Mouse (Mus musculus) embryonic facial prominence, embryonic 11.5 days (tissue): ENCODE measurements around the gene Iqsec1. TPM values are rescaled to one million over a fixed set of nuclear protein-coding genes. Genes with fewer than 3 reads are reported as not detected.

Source experiments
- ATAC-seq: fragments of 200-750 bp; cut with Nextera tagmentation; replicated peaks from 2 replicates; pipeline ENCODE4 v1.8.0; 2017; ENCODE audit warnings: low read depth; ENCODE audit not compliant: insufficient number of reproducible peaks, low FRiP score, low TSS enrichment
- DNase-seq: peaks from one replicate; pipeline ENCODE4 v3.0.0-alpha.2; 2015; ENCODE audit warnings: low spot score
- H3K27ac ChIP-seq: fragments of 300-500 bp; sonication (generic); replicated peaks from 2 replicates; pipeline ENCODE4 v1.5.1; 2014; ENCODE audit warnings: mild to moderate bottlenecking, low read depth, low read length, control low read depth
- H3K27me3 ChIP-seq: fragments of 300-500 bp; sonication (generic); 2 replicates; pipeline ENCODE4 v1.6.1; 2014; ENCODE audit warnings: mild to moderate bottlenecking, low read length, moderate library complexity, mixed read lengths; ENCODE audit not compliant: control insufficient read depth, insufficient read depth
- H3K36me3 ChIP-seq: fragments of 300-500 bp; sonication (generic); replicated peaks from 2 replicates; pipeline ENCODE4 v1.6.1; 2014; ENCODE audit warnings: low read depth, mild to moderate bottlenecking, low read length, moderate library complexity, mixed read lengths; ENCODE audit not compliant: control insufficient read depth, insufficient read depth
- H3K4me1 ChIP-seq: fragments of 300-500 bp; sonication (generic); 2 replicates; pipeline ENCODE4 v1.6.1; 2014; ENCODE audit warnings: low read length, mixed read lengths; ENCODE audit not compliant: control insufficient read depth, insufficient read depth
- H3K4me2 ChIP-seq: fragments of 300-500 bp; sonication (generic); 2 replicates; pipeline ENCODE4 v1.6.1; 2014; ENCODE audit warnings: low read depth, mild to moderate bottlenecking, control low read depth, low read length, moderate library complexity
- H3K4me3 ChIP-seq: fragments of 300-500 bp; sonication (generic); 2 replicates; pipeline ENCODE4 v1.5.1; 2014; ENCODE audit warnings: low read depth, low read length, control low read depth
- H3K9ac ChIP-seq: fragments of 300-500 bp; sonication (generic); replicated peaks from 2 replicates; pipeline ENCODE4 v1.6.1; 2014; ENCODE audit warnings: mild to moderate bottlenecking, control low read depth, low read length
- H3K9me3 ChIP-seq: fragments of 300-500 bp; sonication (generic); replicated peaks from 2 replicates; pipeline ENCODE4 v1.6.1; 2016; ENCODE audit warnings: mild to moderate bottlenecking, low read length, inconsistent platforms, mixed read lengths; ENCODE audit not compliant: control insufficient read depth
- WGBS: fragments of 180-500 bp; shearing (Covaris S2); extraction: QIAGEN DNeasy Blood & Tissue Kit; methylation state at CpG from one replicate; pipeline ENCODE4 v1.1.7; 2014; 5-methylcytosine and 5-hydroxymethylcytosine counted together
- polyA plus RNA-seq: library from polyadenylated mRNA; unstranded; fragments of >200 nt; fragmentation: Nextera tagmentation; extraction: Ambion mirVana; gene quantifications from 2 replicates; pipeline ENCODE4 v1.2.1, GENCODE M21; 2014

Iqsec1 gene
- polyA plus RNA-seq, 1 experiment from 2014 or later, result 6.1 TPM

- H3K36me3 ChIP-seq, result no peaks in the 10 kb centered on the region
- no peaks in the 10 kb centered on the region for H3K9me3 ChIP-seq
- peaks cover 3% of the 10 kb centered on the region for H3K4me1 ChIP-seq
- no peaks in the 10 kb centered on the region for H3K27me3 ChIP-seq
- 88% methylated on average over 4 of the region's 4 CpGs for WGBS
- no peak overlapping the region for H3K27ac ChIP-seq
- DNase-seq, result no peak
- H3K9ac ChIP-seq, result no peak overlapping the region
- H3K4me2 ChIP-seq, result no peak overlapping the region
- ATAC-seq, result no peak
- no peak overlapping the region for H3K4me3 ChIP-seq
These were observed 227.0 kb downstream of the Iqsec1 start for GRCm38 (mm10) chr6:90761301-90762056.

DNA sequence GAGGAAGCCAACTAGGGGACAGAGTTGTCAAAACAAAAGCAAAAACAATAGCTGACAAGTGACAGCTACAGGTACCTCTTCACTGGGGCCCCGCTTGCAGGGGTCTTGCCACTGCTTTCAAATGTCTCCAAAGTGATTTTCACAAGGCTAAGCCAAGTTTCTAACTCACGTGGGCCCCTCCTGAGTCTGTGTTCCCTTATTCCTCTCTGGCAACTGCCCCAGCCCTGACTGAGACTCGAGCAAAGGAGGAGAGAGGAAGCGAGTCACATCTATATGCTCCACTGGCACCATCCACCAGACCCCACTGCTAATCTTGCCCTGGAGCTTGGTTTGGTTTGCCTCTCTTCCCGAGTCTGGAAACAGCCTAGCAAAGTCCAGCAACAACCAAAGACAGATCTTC lies 227.6 kb downstream of the Iqsec1 start:
- no peaks in the 10 kb centered on the region for H3K9me3 ChIP-seq
- no peak overlapping the region for H3K4me3 ChIP-seq
- peaks cover 3% of the 10 kb centered on the region for H3K4me1 ChIP-seq
- 66% methylated on average over 5 of the region's 5 CpGs for WGBS
- H3K36me3 ChIP-seq, result no peaks in the 10 kb centered on the region
- no peak for DNase-seq
- no peak for ATAC-seq
- no peak overlapping the region for H3K9ac ChIP-seq
- H3K27ac ChIP-seq, result no peak overlapping the region
- no peak overlapping the region for H3K4me2 ChIP-seq
- no peaks in the 10 kb centered on the region for H3K27me3 ChIP-seq

- Histone ChIP-seq H3K27me3 (no peaks in the 10 kb centered on the region), H3K36me3 (no peaks in the 10 kb centered on the region), H3K9ac (no peak overlapping the region), H3K4me3 (no peak overlapping the region), H3K4me2 (no peak overlapping the region), H3K27ac (no peak overlapping the region), H3K4me1 (peaks cover 3% of the 10 kb centered on the region), H3K9me3 (no peaks in the 10 kb centered on the region)
- WGBS, result 85% methylated on average over 2 of the region's 2 CpGs
- no peak for DNase-seq
- no peak for ATAC-seq
These were observed 228.7 kb downstream of the Iqsec1 start for GRCm38 (mm10) chr6:90759754-90760153.

DNA sequence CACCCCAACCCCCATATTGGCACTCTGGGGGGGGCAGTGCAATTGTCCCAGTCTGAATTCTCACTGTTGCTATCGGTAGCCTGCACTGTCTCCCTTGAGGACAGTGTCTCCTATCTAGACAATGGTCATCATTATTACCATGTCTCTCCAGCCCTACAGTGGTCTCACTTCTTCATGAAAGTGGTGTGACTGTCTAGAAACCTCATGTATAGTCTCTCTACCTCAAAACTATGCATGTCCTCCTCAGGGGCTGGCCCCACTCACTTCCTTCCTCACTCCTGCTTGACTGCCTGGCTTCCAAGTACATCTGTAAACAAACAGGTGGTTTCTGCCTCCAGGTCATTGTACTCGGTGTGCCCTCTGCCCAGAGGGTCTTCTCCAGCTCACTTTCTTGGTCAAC lies 230.3 kb downstream of the Iqsec1 start:
- Histone ChIP-seq H3K4me3 (no peak overlapping the region), H3K4me1 (no peaks in the 10 kb centered on the region), H3K27me3 (no peaks in the 10 kb centered on the region), H3K27ac (no peak overlapping the region), H3K4me2 (no peak overlapping the region), H3K9me3 (no peaks in the 10 kb centered on the region), H3K36me3 (no peaks in the 10 kb centered on the region), H3K9ac (no peak overlapping the region)
- ATAC-seq (no peak), DNase-seq (no peak)
- 83% methylated on average over 2 of the region's 2 CpGs for WGBS

DNA sequence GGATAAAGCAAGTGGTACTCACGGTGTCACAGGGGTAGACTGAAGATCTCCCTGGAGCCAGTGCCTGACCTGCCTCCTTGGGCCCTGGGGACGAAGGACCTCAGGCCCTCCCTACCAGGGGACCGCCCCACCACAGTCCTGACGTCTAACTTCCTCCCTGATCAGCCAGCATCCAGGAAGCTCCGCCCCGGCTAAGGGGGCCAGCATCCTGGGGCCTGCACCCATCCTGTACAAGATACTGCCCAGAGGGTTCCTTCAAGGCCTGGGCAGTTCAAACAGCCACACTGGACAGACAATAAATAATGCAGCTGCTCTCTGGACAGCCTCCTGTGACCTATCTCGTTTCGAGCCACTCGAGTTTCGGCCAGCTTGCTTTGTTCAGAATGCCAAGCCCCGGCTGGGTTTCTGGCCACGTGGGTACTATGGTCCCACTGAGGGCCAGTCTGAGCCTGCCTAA lies 231.0 kb downstream of the Iqsec1 start:
- ATAC-seq, result no peak

DNA sequence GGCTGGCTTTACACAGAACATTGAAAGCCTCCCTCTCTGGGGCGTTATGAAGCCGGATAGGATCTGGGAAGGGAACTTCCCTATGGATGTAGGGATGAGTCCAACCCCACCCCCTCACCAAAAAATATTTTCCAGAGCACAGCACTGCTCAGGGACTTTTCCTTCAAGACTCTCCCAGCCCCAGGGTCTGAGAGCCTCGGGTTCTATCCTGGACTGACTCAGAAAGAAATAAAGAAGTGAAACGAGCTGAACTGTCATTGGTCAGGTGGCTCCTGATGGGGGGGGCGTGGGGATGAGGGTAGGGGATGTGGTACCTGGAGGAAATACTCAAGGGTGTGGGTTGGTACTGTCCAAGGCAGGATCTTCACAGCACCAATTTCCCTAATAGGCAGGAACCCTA lies 231.9 kb downstream of the Iqsec1 start:
- Histone ChIP-seq H3K27ac (no peak overlapping the region), H3K4me2 (no peak overlapping the region), H3K9me3 (no peaks in the 10 kb centered on the region), H3K36me3 (no peaks in the 10 kb centered on the region), H3K9ac (no peak overlapping the region), H3K4me1 (no peaks in the 10 kb centered on the region), H3K4me3 (no peak overlapping the region), H3K27me3 (no peaks in the 10 kb centered on the region)
- ATAC-seq (no peak), DNase-seq (no peak)
- WGBS, result 76% methylated on average over 5 of the region's 5 CpGs

More for the DNA sequence above, 231.0 kb downstream of the Iqsec1 start:
- Histone ChIP-seq H3K36me3 (no peaks in the 10 kb centered on the region), H3K4me1 (no peaks in the 10 kb centered on the region), H3K4me3 (no peak overlapping the region), H3K9me3 (no peaks in the 10 kb centered on the region), H3K27me3 (no peaks in the 10 kb centered on the region), H3K27ac (no peak overlapping the region), H3K9ac (no peak overlapping the region), H3K4me2 (no peak overlapping the region)
- 60% methylated on average over 12 of the region's 12 CpGs for WGBS
- no peak for DNase-seq

DNA sequence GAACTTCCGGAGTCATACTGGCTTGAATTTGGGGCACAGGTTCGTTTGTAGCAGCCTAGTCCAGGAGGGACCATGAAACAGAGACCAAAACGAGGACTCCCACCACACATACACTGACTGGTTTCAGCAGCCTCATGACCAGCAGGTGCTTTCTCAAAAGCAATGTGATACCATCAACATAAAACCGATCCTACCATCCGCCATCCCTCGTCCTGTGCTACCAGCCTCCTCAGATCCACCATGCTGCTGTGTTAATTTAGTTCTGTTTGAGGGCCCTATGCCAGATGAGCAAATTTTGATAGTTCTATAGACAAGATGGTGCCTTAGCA lies 232.9 kb downstream of the Iqsec1 start:
- no peak for DNase-seq
- WGBS, result 82% methylated on average over 6 of the region's 6 CpGs
- no peak overlapping the region for H3K27ac ChIP-seq

GRCm38 (mm10) chr6:90754927-90755612 lies 233.4 kb downstream of the Iqsec1 start:
- DNase-seq (no peak), ATAC-seq (no peak)
- Histone ChIP-seq H3K27ac (no peak overlapping the region), H3K4me3 (no peak overlapping the region), H3K27me3 (no peaks in the 10 kb centered on the region), H3K4me1 (no peaks in the 10 kb centered on the region), H3K36me3 (no peaks in the 10 kb centered on the region), H3K4me2 (no peak overlapping the region), H3K9me3 (no peaks in the 10 kb centered on the region), H3K9ac (no peak overlapping the region)
- WGBS, result 56% methylated on average over 7 of the region's 7 CpGs

More for the DNA sequence above, 232.9 kb downstream of the Iqsec1 start:
- Histone ChIP-seq H3K4me3 (no peak overlapping the region), H3K27me3 (no peaks in the 10 kb centered on the region), H3K9me3 (no peaks in the 10 kb centered on the region), H3K4me2 (no peak overlapping the region), H3K36me3 (no peaks in the 10 kb centered on the region), H3K4me1 (no peaks in the 10 kb centered on the region), H3K9ac (no peak overlapping the region)
- ATAC-seq, result no peak
